Mouse (Mus musculus) gastrocnemius, postnatal 25 days (tissue): ENCODE data around the gene Mgarp. TPM values are rescaled to one million over a fixed set of nuclear protein-coding genes. Genes with fewer than 3 reads are reported as not detected.
A peak's percentile ranks its signal among the peaks of the same experiment; 100 is the strongest.

ENCODE experiments used
- DNase-seq: peaks from one replicate; pipeline ENCODE4 v3.0.0; 2022
- total RNA-seq, 2 experiments: library from RNA; stranded (reverse); gene quantifications; 1 replicate in 1 of 2; 2 replicates in 1 of 2; pipeline ENCODE4 v1.2.3; 2021

Mgarp gene
- total RNA-seq, 2 experiments from 2014 or later, result not detected

DNA sequence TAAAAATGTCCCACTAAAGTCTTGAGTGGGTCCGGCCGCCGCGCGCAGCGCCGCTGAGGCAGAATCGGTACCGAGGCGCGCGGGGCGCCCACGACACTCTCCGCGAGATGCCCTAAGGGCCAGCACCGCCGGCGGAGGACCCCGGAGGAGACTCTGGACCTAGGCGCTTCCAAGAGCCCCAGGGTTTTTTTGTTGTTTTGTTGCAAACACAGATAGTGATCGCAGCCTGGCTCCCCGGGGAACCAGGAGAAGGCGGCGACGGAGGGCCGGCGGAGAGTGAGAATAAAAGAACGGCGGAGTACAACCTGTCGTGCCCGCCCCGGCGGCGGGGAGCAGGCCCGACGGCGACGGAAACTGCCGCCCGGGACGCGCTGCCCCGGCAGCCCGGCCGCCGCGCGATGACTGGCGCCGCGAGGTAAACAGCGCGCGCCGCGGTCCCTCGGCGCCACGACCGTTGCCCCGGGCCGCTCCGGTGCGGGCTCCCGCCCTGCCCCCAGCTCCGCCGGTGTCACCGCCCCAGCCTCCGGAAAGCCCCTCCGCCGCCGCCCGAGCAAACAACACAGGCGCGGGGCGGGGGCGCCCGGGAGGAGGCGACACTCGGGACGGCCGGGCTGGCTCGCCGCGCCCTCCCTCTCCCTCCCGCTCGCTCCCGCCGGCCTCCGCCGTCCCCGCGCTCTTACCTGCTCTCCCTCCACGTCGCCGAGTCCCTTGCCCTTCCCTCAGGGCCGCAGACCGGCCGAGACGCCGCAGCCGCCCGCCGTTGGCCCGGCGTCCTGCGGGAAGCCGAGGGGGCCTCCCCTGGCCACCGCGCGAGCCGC is 56.6 kb downstream of the Mgarp start:
- DNase-seq, result peak; percentile 23

DNA sequence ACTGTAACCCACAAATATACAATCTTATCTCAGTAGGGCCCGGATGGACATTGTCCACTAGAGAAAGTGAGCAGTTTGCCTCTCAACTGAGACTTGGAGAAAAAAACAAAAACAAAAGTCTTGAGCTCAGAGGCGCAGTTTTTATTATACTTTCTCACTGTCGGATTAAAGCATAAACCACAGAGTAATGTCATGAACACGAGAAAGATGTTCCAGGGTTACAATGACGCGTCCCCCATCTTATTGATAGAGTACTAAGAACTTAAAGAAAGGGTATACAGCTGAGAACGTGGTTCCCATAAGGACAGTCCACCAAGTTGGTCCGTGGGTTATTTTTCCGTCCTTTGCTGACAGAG is 57.2 kb downstream of the Mgarp start:
- DNase-seq, result no peak

Other genes with a start within 250 kb of the Mgarp start
- 10 to 100 TPM; 23.0 to 29.3 TPM for gene Noct, start 172.3 kb downstream of the Mgarp start, total RNA-seq
- gene Elf2, start 56.1 kb downstream of the Mgarp start, total RNA-seq, result 10 to 100 TPM; 44.3 to 46.1 TPM
- 1,000 to 10,000 TPM; 1,156 to 1,193 TPM for gene Ndufc1, start 12.2 kb upstream of the Mgarp start, total RNA-seq
- gene Naa15, start 18.4 kb upstream of the Mgarp start, total RNA-seq, result 10 to 100 TPM; 39.6 to 48.4 TPM
- gene Rab33b, start 87.2 kb upstream of the Mgarp start, total RNA-seq, result 1 to 10 TPM; 7.3 to 8.3 TPM
- gene Setd7, start 164.1 kb upstream of the Mgarp start, total RNA-seq, result 100 to 1,000 TPM; 131 to 158 TPM